Mouse (Mus musculus): ENCODE data around the gene Btbd16.

Btbd16 gene

DNA sequence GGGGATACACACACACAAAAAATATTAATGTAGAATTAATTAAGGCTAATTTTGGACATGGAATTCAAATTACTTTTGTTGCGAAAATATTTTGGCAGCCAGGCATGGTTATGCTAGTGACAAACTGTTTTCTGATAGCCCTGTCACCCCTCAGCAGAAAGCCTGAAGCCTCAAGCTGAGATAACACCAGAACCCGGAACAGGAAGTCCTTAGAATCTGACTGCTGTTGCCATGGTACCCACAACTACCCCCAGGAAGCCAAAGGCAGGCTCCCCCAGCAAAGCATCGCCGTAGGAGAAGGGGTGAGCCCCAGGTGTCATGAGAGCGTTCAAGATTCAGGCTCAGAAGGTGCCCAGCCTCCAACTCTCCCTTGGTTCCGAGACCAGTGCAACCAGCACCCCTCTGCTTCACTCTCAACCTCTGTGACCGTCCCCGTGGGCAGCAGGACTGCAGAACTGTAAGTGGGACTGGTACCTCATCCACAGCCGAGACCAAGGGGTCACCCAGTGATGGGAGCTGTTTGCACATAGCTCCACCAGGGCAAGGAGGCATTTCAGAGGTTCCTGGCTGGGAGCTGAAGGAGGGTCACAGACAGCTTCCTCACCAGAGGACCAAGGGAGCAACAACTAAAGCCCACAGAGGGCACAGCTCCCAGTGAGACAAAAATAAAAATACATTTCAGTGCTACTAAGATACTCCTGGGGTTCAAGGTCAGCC lies at the start of gene Btbd16:
Gene Btbd16, plus strand, starts transcription at position 156 of the 717 bp plus-strand sequence.
- no peak for DNase-seq (ENCODE audit: low read depth, low spot score)

DNA sequence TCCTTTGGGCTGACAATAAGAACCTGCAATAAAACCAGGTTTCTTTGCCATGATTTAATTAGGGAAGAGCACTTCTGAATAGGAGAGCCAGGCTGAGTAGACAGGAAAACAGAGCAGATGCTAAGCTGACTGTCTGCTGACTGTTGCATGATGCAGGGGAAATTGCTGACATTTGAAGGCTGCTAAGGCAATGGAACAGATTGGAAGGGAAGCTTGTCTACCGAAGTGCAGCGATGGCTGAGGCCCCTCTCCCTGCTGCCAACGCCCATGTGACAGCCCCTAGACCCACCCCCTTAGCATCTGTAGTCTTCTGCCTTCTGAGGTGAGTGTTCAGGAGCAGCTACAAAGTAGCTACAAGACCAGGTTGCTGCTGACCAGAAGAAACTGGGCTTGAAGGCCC lies 47.7 kb upstream of the Btbd16 start:
- no peak for DNase-seq (ENCODE audit: low read depth, low spot score)

DNA sequence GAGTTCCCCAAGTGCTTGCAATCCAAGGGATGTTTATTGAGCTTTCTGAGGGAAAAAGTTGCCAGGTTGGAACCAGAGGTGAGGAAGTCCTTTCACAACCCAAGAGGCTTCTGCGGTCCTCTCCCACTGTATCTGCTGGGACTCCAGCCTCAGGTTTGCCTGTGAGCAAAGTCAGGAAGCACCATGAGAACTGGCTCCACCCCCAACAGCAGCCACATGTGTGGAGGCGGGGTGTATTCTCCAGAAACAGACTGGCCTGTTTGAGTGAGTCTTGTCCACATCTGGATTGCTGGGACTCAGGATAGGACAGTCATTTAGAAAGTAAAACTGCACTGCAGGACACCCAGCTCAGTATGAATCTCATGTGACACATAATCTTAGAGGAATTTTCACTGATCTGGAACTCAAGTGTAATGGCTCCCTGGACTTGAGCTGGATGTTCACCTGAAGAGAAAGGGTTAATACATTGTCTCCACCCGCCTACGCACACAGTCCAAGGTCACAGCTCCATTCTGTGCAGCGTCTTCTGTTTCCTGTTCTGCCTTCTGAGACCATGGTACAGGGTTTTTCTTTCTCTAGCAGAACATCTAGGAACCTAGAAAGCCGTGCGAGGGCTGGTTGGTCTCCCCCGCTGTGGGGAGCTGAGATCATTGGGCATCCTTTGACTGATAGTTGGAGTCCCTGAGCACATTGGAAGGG lies 47.0 kb upstream of the Btbd16 start:
- DNase-seq (ENCODE audit: low read depth, low spot score): no peak

DNA sequence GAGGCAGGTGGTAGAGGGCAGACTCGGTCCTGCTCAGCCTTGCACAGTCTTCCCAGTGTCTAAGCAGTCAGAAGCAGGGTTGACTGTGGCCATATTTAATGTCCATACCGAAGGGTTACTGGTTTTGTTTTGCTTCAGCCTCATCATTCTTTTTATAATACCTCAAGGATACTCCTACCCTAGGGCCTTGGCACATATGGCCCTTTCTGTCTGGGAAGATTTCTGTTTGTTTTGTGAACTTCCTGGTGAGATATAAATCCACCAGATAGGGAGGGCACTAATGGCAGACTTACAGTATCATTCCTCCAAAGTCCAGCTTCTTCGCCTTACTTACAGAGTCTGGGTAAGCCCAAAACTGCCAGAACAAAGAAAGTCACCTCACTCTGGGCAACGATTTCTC lies 46.3 kb upstream of the Btbd16 start:
- DNase-seq (ENCODE audit: low read depth, low spot score): no peak

DNA sequence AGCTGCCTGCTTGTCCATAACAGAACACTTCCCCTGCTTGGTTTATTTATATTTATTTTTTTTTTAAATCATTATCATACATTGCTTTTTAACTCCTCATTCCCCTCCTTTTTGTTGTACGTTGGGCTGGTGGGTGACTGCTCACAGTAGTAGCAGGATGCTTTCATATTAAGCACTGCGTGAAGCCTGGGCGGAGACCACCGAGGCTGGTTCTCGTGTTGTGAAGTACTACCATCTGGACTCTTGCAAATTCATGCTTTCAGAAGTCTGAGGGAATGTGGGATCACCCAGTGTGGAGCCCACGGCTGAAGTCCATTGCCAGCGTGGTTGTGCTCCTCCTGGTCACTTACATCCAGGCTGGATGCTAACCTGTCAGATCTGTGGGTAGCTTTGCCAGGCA lies 42.1 kb upstream of the Btbd16 start:
- no peak for DNase-seq (ENCODE audit: low read depth, low spot score)

DNA sequence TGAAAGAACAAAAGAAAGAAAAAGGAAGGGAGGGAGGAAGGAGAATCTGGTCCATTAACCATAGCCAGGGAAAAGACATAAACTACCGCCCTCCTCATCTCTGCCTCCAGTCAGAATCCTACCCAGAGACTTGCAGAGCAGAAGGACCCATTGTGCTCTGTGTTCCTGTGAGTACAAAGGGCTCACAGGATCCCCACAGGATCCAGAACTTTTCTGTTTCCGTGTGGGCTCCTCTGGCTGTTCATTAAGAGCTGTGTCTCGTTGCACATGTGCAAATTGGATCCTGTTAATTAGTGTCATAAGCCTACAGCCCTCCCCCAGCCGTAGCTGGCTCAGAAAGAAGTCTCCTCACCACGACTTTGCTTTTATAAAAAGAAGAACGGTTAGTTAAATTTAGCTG lies 41.0 kb upstream of the Btbd16 start:
- no peak for DNase-seq (ENCODE audit: low read depth, low spot score)

DNA sequence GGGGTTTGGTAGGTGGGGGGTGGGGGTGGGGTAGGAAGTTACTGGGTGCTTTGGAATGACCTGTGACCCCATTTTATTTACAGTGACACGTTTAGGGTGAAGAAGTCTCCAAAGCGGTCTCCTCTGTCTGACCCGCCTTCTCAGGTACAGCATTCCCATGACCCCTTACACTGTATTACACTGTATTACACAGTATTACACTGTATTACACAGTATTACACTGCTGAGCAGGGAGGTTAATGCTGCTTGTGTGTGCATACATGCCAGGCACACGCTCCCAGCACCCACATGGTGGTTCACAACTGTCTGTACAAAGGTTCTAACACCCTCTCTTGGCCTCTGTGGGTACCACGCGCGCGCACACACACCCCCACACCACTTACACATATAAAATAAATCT lies 40.4 kb upstream of the Btbd16 start:
- DNase-seq (ENCODE audit: low read depth, low spot score): no peak

DNA sequence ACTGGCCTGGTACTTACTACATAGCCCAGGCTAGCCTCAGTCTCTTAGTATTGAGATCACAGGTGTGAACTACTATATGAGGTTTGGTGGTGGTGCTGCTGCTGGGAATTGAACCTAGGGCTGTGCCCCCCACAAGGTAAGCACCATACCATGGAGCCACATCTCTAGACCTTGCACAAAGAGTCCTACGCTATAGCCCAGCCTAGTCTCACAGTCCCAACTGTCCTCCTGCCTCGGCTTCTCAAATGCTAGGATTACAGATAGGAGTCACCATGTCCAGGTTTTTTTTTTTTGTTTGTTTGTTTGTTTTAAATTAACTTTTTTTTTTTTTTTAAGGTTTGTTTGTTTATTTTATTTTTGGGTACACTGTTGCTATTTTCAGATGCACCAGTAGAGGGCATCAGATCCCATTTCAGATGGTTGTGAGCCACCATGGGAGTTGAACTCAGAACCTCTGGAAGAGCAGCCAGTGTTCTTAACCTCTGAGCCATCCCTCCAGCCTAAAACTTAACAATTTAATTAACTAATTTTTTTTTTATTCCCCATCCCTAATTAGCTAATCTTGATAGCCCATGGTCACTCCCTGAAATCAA lies 39.6 kb upstream of the Btbd16 start:
- DNase-seq (ENCODE audit: low read depth, low spot score): no peak

DNA sequence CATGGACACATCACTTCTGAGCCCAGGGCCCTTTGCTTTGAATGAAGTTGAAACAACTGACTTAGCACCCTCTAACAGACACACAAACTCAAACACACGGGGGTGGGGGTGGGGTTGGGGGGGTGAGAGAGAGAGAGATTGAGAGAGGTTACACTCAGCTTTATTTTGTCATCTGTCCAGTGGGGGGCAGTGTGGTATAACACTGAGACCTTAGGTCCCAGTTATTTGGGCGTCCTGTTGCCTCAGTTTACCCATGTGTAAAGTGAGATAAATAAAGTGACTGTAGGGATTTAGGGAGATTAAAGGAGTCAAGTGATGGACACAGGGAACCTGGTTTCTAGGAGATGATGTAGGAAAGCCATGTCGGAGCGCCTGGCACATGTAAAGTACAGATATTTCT lies 32.8 kb upstream of the Btbd16 start:
- no peak for DNase-seq (ENCODE audit: low read depth, low spot score)

DNA sequence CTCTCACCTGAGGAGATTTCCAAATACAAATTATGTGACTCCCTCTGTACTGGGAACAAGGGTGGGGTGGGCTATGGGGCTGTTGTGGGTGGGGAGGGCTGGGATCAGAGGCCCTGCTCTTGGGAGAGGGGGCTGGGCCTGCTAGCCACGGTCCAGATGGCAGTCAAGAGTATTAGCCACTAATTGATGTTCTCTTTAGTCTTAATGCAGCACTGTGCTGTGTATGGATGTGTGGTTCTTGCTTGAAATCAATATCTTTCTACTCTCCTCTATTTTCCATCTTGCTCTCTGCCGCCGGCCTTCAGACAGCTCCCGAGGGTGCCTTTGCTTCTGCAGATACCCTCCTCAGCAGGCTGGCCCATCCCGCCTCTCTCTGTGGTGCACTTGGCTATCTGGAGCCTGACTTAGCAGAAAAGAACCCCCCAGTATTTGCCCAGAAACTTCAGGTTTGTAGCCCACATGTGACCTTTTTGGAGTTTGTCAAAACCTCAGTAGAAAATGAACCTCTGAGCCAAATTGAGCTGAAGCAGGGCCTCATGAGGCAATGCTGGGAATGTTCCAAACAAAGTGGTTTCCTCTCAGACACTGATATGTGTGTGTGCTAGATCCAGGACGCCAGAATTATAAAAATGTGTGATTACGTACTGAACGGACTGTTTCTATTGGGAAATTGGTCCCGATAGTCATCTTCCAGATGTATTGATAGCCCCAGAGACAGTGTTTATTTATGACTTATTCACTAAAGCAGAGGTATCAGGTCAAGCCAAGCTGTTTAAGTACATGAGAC lies 30.4 kb upstream of the Btbd16 start:
- DNase-seq (ENCODE audit: low read depth, low spot score): no peak

DNA sequence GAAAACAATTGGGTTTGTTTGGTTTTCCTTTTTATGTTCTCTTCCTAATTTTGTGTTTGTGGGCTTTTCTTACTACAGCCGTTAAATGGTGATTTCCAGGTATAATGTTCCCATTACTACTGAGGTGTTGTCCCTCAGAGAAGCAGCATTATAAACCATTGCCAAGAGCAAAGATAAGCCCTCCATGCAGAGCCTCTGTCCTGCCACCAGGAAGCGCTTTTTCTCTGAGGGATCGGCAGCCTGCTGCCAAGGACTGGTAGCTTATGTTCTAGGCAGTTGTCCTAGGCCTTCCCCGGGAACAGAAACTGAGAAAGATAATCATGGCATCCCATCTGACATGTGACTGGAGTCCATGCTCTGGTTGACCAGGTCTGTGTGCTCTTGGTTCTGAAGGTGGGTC lies 24.7 kb upstream of the Btbd16 start:
- no peak for DNase-seq (ENCODE audit: low read depth, low spot score)

DNA sequence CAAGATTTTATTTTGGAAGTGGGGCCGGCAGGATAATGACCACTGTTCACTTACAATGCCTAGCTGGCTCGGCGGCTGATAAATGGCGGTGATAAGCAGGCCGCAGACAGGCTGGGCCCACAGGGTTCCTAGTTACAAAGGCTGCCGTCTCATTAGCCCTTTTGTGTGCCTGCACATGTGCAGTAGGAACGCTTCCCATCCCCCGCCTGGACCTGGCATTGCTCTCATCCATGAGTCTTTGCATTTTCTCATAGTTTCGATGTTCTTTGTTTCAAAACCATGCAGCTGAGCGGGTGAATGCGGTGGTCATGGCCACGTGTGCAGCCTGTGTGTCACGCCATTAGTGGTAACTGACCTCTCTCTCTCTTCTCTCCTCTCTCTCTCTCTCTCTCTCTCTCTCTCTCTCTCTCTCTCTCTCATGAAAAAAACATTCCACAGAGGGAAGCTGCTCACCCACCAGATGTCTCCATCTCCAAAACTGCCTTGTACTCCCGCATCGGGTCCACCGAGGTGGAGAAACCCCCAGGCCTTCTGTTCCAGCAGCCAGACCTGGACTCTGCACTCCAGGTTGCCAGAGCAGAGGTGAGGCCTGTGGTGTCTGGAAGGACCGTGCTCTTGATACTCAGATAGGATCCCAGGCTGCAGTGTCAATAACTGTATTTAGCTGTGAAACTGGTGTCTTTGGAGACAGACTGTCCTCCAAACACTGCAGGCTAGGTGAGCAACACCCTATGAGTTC lies 22.9 kb upstream of the Btbd16 start:
- DNase-seq (ENCODE audit: low read depth, low spot score): no peak

DNA sequence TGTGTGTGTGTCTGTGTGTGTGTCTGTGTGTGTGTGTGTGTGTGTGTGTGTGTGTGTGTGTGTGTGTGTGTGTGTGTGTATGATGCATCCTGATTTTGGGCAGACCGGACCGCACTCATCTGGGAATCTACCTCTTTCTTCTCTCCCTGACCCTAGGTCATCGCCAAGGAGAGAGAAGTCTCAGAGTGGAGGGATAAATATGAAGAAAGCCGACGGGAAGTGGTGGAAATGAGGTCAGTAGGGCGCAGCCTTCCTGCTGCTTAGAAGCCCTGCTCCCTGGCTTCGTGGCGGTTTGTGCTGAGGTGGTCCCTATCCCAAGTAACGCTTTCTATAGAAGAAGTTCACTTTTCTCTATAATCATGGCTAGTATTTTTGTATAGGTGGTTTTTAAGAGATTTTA lies 22.2 kb upstream of the Btbd16 start:
- DNase-seq (ENCODE audit: low read depth, low spot score): no peak

DNA sequence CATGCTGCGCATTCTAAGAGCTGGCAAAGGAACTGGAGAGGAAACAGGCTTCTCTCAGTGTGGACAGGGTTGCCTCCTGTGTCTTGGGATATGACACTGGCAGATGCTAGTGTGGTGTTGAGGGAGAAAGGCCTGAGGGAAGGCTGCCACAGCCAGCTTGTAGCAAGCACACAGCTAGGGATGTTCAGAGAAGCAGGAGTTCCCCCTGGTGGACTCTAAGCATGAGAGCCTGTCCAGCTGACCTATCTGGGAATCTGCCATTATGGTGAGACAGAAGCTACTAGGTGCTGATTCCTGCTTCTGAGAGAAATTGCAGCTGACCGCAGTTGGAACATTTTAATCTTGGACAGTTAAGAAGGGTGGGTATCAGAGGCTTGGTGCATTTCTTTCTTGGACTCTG lies 19.1 kb upstream of the Btbd16 start:
- DNase-seq (ENCODE audit: low read depth, low spot score): no peak

DNA sequence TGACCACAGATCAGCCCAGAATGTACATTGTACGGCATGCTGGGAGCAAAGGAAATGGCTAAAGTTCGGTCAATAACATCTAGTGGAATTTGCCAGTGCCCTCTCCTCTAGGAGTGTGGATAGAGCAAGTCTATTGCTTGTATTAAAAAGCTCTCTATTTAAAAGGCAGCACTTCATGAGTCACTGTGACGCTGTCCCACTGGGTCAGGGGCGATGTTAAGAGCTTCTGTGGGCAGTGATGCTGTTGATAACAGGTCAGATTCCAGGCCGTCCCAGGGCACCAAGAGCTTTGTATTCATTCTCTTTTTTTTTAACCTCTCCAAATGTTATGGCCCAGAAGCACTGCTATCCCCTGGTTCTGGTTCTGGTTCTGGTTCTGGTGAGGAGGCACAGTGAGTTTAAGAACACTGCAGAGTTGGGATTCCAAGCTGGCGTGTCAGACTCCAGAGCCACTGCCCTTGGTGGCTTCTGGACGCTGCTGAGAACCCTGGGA lies 17.5 kb upstream of the Btbd16 start:
- DNase-seq (ENCODE audit: low read depth, low spot score): no peak

DNA sequence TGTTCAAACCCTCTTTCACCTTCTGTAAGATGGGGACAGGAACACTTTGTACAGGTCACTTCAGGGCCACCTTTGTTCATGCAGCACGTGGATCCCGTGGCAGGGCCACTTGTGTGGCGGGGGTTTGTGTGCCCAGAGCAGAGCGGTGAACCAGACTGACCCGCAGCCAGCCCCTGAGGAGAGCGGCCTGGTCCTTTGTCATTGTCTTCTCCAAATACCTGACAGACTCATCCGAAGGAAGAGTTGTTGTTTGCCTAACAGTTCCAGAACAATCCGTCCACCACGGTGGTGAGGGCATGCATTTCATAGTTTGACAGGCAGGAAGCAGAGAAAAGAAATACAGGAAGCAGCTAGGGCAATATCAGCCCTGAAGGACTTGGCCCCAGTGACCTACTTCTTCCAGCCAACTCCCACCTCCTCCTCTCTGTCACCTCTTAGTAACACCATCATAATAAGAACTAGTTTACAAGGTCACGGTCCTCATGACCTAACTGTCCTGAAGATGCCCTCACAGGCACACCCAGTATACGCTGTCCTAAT lies 16.5 kb upstream of the Btbd16 start:
- DNase-seq (ENCODE audit: low read depth, low spot score): no peak

DNA sequence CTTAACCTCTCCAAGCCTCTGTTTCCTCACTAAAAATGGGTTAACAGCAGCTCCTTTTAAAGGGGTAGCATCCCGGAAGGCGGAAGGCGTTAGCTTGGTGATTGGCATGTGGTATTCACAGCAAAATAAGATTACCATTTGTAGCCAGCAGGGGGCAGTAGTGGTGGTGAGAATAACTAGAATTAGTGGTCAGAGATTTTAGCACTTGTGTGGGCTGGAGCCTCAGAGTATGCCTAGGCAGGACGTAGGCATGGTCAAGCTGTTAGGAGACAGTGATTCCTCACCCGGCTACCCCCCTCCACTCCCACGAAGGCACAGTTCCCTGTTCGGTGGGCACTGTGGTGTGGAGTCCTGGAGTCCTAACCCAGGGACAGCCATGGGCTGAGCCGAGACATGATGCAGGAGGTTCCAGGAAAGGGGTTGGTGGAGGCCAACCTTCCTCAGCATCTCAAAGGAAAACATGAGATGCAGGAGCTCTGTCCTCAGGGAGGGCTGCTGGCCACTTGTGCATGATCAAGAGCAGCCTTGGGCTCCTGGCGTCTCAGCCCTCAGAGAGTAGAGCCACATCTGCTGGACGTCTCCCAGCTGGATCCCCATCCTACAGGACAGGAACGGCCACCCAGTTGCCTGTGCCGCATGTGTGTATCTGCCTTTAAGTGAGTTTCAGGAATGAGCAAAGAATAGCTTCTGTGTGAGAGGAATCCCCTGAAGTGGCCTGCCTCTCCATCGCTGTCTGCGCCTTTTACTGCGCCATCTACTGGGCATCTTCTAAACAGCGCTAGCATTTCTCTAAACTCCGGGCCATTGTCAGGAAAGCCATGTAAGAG lies 11.6 kb upstream of the Btbd16 start:
- peak; percentile 55 for DNase-seq (ENCODE audit: low read depth, low spot score)

DNA sequence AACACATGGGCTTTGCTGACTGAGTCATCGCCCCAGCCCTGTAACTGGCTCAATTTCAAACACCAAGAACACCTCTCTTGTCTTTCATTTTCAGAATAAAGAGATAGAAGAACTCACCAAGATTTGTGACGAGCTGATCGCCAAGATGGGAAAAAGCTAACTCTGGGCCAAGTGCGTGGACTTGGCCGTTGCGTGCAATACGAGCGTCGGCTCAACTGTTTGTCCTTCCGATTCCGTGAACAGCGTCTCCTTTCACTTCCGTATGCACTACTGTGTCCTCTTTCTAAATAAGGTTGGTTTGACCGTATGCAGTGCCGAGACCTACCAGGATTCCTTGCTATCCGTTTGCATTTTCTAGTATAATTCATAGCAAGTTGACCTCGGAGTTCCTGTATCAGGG lies 9.7 kb upstream of the Btbd16 start:
- DNase-seq (ENCODE audit: low read depth, low spot score): no peak

DNA sequence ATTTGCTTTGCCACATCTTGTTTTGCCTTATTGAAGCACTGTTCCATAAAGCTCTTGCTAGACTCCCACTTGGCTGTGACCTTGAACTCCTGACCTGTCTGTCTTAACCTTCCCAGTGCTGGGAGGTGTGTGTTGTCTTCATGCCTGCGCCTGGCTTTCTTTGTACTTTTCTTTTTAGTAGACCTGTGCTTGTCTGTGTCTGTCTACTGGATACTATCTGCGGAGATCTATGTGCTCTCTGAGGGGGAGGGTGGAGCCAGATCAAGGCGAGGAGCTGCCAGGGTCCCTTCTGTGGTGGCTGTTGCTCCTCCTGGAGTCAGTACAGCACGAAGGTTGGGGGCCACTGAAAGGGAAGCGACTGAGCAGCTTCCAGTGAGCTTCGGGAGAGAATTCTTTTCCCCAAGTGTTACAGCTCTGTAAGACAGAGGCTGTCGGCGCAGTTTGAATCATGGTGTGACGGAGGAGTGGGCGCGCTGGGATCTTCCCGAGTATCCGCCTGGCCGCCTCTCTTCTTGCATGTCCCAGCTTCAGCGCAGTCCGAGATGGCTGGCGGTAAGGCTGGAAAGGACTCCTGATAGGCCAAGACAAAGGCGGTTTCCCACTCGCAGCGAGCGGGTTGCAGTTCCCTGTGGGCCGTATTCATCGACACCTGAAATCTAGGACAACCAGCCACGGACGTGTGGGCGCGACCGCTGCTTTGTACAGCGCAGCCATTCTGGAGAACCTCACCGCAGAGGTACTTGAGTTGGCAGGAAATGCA lies 7.3 kb upstream of the Btbd16 start:
- no peak for DNase-seq (ENCODE audit: low read depth, low spot score)

DNA sequence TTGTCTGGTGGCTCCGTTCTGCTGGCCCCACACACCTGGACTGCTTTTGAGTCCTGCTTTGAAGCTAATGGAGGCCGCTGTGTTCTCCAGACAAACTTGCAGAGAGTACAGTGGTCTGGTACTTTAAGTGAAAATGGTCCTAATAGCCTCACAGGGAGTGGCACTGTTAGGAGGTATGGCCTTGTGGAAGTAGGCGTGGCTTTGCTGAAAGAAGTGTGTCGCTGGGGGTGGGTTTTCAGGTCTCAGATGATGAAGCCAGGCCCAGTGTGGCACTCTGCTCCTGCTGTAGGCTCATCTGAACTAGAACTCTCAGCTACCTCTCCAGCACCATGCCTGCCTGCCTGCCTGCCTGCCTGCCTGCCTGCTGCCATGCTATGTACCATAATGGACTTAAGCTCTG lies 5.7 kb upstream of the Btbd16 start:
- DNase-seq (ENCODE audit: low read depth, low spot score): no peak
